Mouse (Mus musculus) spleen, postnatal 36 days (tissue): ENCODE data around the gene Brs3.
A peak's percentile ranks its signal among the peaks of the same experiment; 100 is the strongest.

Experiments used
- DNase-seq, 2 experiments: peaks; one replicate each; pipeline ENCODE4 v3.0.0; 2022; ENCODE audit warnings: low spot score in 2 of 2, mixed read lengths in 1 of 2

The Brs3 gene

GRCm38 (mm10) chrX:57042774-57043173 lies at the start of gene Brs3:
Gene Brs3, plus strand, starts transcription at chrX:57043074.
- no peak for DNase-seq

- DNase-seq: no peak
These were observed 30.0 kb upstream of the Brs3 start for GRCm38 (mm10) chrX:57012891-57013290.

GRCm38 (mm10) chrX:57043869-57044268 lies 995 bp downstream of the Brs3 start:
- no peak for DNase-seq

GRCm38 (mm10) chrX:57052848-57053173 lies 9.9 kb downstream of the Brs3 start:
- DNase-seq: no peak

GRCm38 (mm10) chrX:57053174-57053992 lies 10.5 kb downstream of the Brs3 start, which contains the start of gene Htatsf1:
Gene Htatsf1, plus strand, starts transcription at chrX:57053583.
- DNase-seq: peak; percentile 71 to 78

- no peak for DNase-seq
These were observed 11.1 kb downstream of the Brs3 start for GRCm38 (mm10) chrX:57053993-57054385.

- DNase-seq: no peak
These were observed 38.6 kb downstream of the Brs3 start for GRCm38 (mm10) chrX:57081496-57081895.

GRCm38 (mm10) chrX:57087806-57088205 lies 44.9 kb downstream of the Brs3 start, which contains the start of gene Vgll1:
Gene Vgll1, plus strand, starts transcription at chrX:57088106.
- DNase-seq: no peak
